Mouse (Mus musculus) cerebellum, adult (tissue): ENCODE data around the gene Prickle4.

ENCODE experiments used
- ATAC-seq: cut with Nextera tagmentation; 2 replicates; pipeline ENCODE4 v1.9.2; 2017; ENCODE audit warnings: mild to moderate bottlenecking, moderate library complexity, mixed read lengths; ENCODE audit not compliant: insufficient number of reproducible peaks, low FRiP score, low TSS enrichment

The Prickle4 gene

GRCm38 (mm10) chr17:47707961-47708360 is 13.4 kb upstream of the Prickle4 start:
- ATAC-seq: no peak

- ATAC-seq: no peak
These were observed 11.7 kb upstream of the Prickle4 start for GRCm38 (mm10) chr17:47706196-47706595.

- no peak for ATAC-seq
These were observed 10.2 kb upstream of the Prickle4 start for GRCm38 (mm10) chr17:47704692-47705091.

GRCm38 (mm10) chr17:47703556-47703955 is 9.0 kb upstream of the Prickle4 start:
- no peak for ATAC-seq

GRCm38 (mm10) chr17:47702548-47703345 is 8.2 kb upstream of the Prickle4 start:
- ATAC-seq: no peak

- ATAC-seq: no peak
These were observed 7.3 kb upstream of the Prickle4 start for GRCm38 (mm10) chr17:47701793-47702192.

GRCm38 (mm10) chr17:47699055-47699454 is 4.5 kb upstream of the Prickle4 start:
- no peak for ATAC-seq

GRCm38 (mm10) chr17:47698156-47698555 is 3.6 kb upstream of the Prickle4 start:
- no peak for ATAC-seq

GRCm38 (mm10) chr17:47695337-47695710 is 788 bp upstream of the Prickle4 start:
- ATAC-seq: no peak; the same call in 1 of the 2 replicates

GRCm38 (mm10) chr17:47694442-47694502 is 264 bp downstream of the Prickle4 start, which contains the start of gene Gm21981:
Gm21981 (minus strand) TSS chr17:47694455.
- ATAC-seq: no peak

GRCm38 (mm10) chr17:47693671-47694441 is 680 bp downstream of the Prickle4 start:
- ATAC-seq: no peak

- ATAC-seq: no peak
These were observed 2.9 kb downstream of the Prickle4 start for GRCm38 (mm10) chr17:47691650-47692049.

- no peak for ATAC-seq
These were observed 4.6 kb downstream of the Prickle4 start for GRCm38 (mm10) chr17:47689894-47690293.

GRCm38 (mm10) chr17:47688608-47689575 is 5.6 kb downstream of the Prickle4 start, which contains the start of gene Frs3:
Frs3 (plus strand) TSS chr17:47689030.
- ATAC-seq: peak; percentile 31; the same call in 1 of the 2 replicates

GRCm38 (mm10) chr17:47688344-47688607 is 6.3 kb downstream of the Prickle4 start, which contains the start of gene Tomm6:
Tomm6 (minus strand) TSS chr17:47688386.
- ATAC-seq: no peak

GRCm38 (mm10) chr17:47687409-47688343 is 6.9 kb downstream of the Prickle4 start:
- peak; percentile 66 for ATAC-seq

- no peak for ATAC-seq
These were observed 11.7 kb downstream of the Prickle4 start for GRCm38 (mm10) chr17:47682836-47683235.

- ATAC-seq: no peak
These were observed 15.8 kb downstream of the Prickle4 start for GRCm38 (mm10) chr17:47678702-47679101.

GRCm38 (mm10) chr17:47678238-47678637 is 16.3 kb downstream of the Prickle4 start:
- ATAC-seq: no peak

GRCm38 (mm10) chr17:47676581-47676980 is 18.0 kb downstream of the Prickle4 start:
- ATAC-seq: peak; percentile 22; the same call in 1 of the 2 replicates
